Comparison of ENCODE assay signal across 8 mouse cellular contexts in the genomic region with DNA sequence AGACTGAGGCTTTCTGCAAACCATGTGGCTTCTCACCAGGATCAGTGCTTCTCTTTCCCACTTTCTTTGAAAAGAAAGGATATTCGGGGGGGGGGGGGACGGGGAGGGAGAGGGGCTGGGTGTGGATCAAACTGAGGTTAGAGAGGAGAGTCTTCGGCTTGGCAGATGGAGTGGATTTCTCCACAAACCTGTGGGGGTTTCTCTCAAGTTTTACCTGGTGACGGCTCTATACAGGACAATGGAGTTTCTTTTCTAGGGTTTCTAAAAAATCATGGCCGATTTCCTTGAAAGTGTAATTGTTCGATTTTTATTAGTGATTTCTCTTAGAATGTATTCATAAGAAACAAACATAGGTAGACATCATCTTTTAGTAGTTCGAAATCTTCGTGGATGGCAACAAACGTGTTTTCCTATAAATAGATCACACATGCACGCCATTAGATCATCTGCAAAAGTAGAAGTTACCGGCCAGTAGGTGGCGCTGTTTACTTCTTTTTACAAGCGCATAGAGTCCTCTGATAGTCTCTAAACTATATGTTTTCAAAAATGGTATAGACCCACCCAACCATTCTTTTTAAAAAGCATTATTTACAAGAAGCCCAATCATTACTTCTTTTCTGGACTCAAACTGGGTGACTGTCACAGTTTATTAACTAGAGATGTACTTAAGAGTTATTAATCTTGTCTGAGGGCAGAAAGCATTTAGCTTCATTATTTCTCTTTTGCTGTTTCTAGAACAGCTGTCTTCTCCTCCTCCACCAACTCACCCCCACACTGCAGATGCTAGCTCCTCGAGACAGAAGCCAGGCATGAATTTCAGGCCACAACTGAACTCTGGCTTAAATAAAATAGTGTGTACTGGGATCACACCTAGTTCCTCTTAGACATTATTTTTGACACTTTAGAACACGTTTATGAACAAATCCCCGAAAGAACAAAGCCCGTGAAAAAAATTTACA. TPM values are rescaled to one million over a fixed set of nuclear protein-coding genes. Genes with fewer than 3 reads are reported as not detected.
DNase-seq lines count a peak whose midpoint lies in the region; ATAC-seq and TF ChIP-seq lines count a peak whose summit lies in the region.

No protein-coding gene starts in this region.

- H3K36me3 ChIP-seq in kidney, embryonic 16.5 days (ENCODE audit: insufficient read depth, low read length): no peaks in the 10 kb centered on the region
- H3K36me3 ChIP-seq in hindbrain, postnatal 0 days (ENCODE audit: insufficient read depth, low read length): no peaks in the 10 kb centered on the region
- no peaks in the 10 kb centered on the region for H3K36me3 ChIP-seq in midbrain, embryonic 16.5 days (ENCODE audit: control insufficient read depth, insufficient read depth, low read length)
- no peaks in the 10 kb centered on the region for H3K36me3 ChIP-seq in stomach, embryonic 14.5 days (ENCODE audit: control insufficient read depth, insufficient read depth, low read length)

- H3K4me2 ChIP-seq in kidney, embryonic 16.5 days (replicated peaks; ENCODE audit: low read depth, low read length): no peak overlapping the region
- no peak overlapping the region for H3K4me2 ChIP-seq in hindbrain, postnatal 0 days (ENCODE audit: low read depth, low read length)
- no peak overlapping the region for H3K4me2 ChIP-seq in midbrain, embryonic 16.5 days (ENCODE audit: low read length)
- H3K4me2 ChIP-seq in stomach, embryonic 14.5 days (replicated peaks; ENCODE audit: low read depth, low read length): no peak overlapping the region

- H3K27ac ChIP-seq in kidney, embryonic 16.5 days (ENCODE audit: low read length): no peak overlapping the region
- H3K27ac ChIP-seq in hindbrain, postnatal 0 days: no peak overlapping the region
- 0 out of 2 replicates have a peak overlapping the region, but pooled peaks have one; percentile 31 for H3K27ac ChIP-seq in midbrain, embryonic 16.5 days (ENCODE audit: low read length)
- no peak overlapping the region for H3K27ac ChIP-seq in stomach, embryonic 14.5 days (ENCODE audit: low read length)

- TF ChIP-seq CTCF in hindbrain, postnatal 0 days (IDR thresholded peaks at IDR 0.05; ENCODE audit: low read depth): peak; percentile 80

- WGBS in kidney, embryonic 16.5 days: 30% methylated on average over 17 of the region's 17 CpGs
- WGBS in hindbrain, postnatal 0 days: 29% methylated on average over 17 of the region's 17 CpGs
- 19% methylated on average over 15 of the region's 17 CpGs for WGBS in midbrain, embryonic 16.5 days
- 24% methylated on average over 17 of the region's 17 CpGs for WGBS in stomach, embryonic 14.5 days

- H3K27me3 ChIP-seq in kidney, embryonic 16.5 days (ENCODE audit: insufficient read depth, low read length): no peaks in the 10 kb centered on the region
- no peaks in the 10 kb centered on the region for H3K27me3 ChIP-seq in hindbrain, postnatal 0 days (ENCODE audit: insufficient read depth, low read length)
- no peaks in the 10 kb centered on the region for H3K27me3 ChIP-seq in midbrain, embryonic 16.5 days (ENCODE audit: control insufficient read depth, insufficient read depth, low read depth, low read length)
- no peaks in the 10 kb centered on the region for H3K27me3 ChIP-seq in stomach, embryonic 14.5 days (ENCODE audit: control insufficient read depth, insufficient read depth, low read length)

- H3K4me1 ChIP-seq in kidney, embryonic 16.5 days (ENCODE audit: insufficient read depth, low read length): no peaks in the 10 kb centered on the region
- no peaks in the 10 kb centered on the region for H3K4me1 ChIP-seq in hindbrain, postnatal 0 days (ENCODE audit: insufficient read depth, low read length)
- peaks cover 4% of the 10 kb centered on the region; the same call in 1 of the 2 replicates for H3K4me1 ChIP-seq in midbrain, embryonic 16.5 days (ENCODE audit: control insufficient read depth, insufficient read depth, low read length)
- H3K4me1 ChIP-seq in stomach, embryonic 14.5 days (ENCODE audit: control insufficient read depth, insufficient read depth, low read length): no peaks in the 10 kb centered on the region

- DNase-seq in kidney, adult 18-20 months: peak; percentile 68
- peak; percentile 52 for DNase-seq in cerebellum, adult 9-11 months
- peak; percentile 74 to 76 for DNase-seq in frontal cortex, postnatal 25 days (ENCODE audit: low spot score in 2 of 2)
- peak; percentile 97 for DNase-seq in hindbrain, postnatal 0 days (ENCODE audit: low spot score)
- peak; percentile 86 to 94 for DNase-seq in left cerebral cortex, postnatal 14 days (ENCODE audit: low spot score in 2 of 2)

- no peaks in the 10 kb centered on the region for H3K9me3 ChIP-seq in kidney, embryonic 16.5 days (ENCODE audit: low read length)
- H3K9me3 ChIP-seq in hindbrain, postnatal 0 days (ENCODE audit: low read length): no peaks in the 10 kb centered on the region
- H3K9me3 ChIP-seq in midbrain, embryonic 16.5 days (replicated peaks; ENCODE audit: control insufficient read depth, low read length, poor library complexity, severe bottlenecking): no peaks in the 10 kb centered on the region
- H3K9me3 ChIP-seq in stomach, embryonic 14.5 days (ENCODE audit: control insufficient read depth, low read depth, low read length): no peaks in the 10 kb centered on the region

- H3K4me3 ChIP-seq in kidney, embryonic 16.5 days (ENCODE audit: low read length): no peak overlapping the region
- no peak overlapping the region for H3K4me3 ChIP-seq in hindbrain, postnatal 0 days (ENCODE audit: low read length)
- no peak overlapping the region for H3K4me3 ChIP-seq in midbrain, embryonic 16.5 days (ENCODE audit: low read depth, low read length)
- H3K4me3 ChIP-seq in stomach, embryonic 14.5 days (ENCODE audit: low read depth, low read length): no peak overlapping the region

- intact Hi-C loops in left cerebral cortex, postnatal 14 days (cut with DNase I): loop anchor here (2.0 to 5.0 kb wide), 4 partner anchors 701 to 1341 kb away; no protein-coding TSS in a partner anchor

- no peak for ATAC-seq in kidney, embryonic 16.5 days (ENCODE audit: low FRiP score, low TSS enrichment)
- peak; percentile 88 for ATAC-seq in hindbrain, postnatal 0 days
- ATAC-seq in midbrain, embryonic 16.5 days: peak; percentile 92
- ATAC-seq in stomach, embryonic 14.5 days (ENCODE audit: insufficient number of reproducible peaks, insufficient read depth, low FRiP score, low read depth): 0 out of 2 replicates have a peak, but pooled peaks have one; percentile 33

- no peak overlapping the region for H3K9ac ChIP-seq in kidney, embryonic 16.5 days (replicated peaks; ENCODE audit: low read length)
- H3K9ac ChIP-seq in hindbrain, postnatal 0 days (replicated peaks; ENCODE audit: low read length): no peak overlapping the region
- H3K9ac ChIP-seq in midbrain, embryonic 16.5 days (ENCODE audit: low read depth, low read length): no peak overlapping the region
- no peak overlapping the region for H3K9ac ChIP-seq in stomach, embryonic 14.5 days (replicated peaks; ENCODE audit: low read depth, low read length)

RNA-seq across cellular contexts. Expression of a gene that starts 15.0 kb away (rescaled TPM):
- 7.7 and 7.9 TPM in 2 replicates for polyA plus RNA-seq in kidney, embryonic 16.5 days (2015; fragmentation: Nextera tagmentation; extraction: Ambion mirVana)
- 42.7 and 43.5 TPM in 2 replicates for total RNA-seq in hindbrain, postnatal 0 days (2014; rRNA removed)
- polyA plus RNA-seq in hindbrain, postnatal 0 days (2015; fragmentation: Nextera tagmentation; extraction: Ambion mirVana): 29.1 and 30.7 TPM in 2 replicates
- 10 to 100 TPM; 50.6 to 51.7 TPM for total RNA-seq in left cerebral cortex, postnatal 14 days (2021)
- 42.4 and 42.8 TPM in 2 replicates for polyA plus RNA-seq in midbrain, embryonic 16.5 days (2015; fragmentation: Nextera tagmentation; extraction: Ambion mirVana)
- polyA plus RNA-seq in stomach, embryonic 14.5 days (2014; fragmentation: Nextera tagmentation; extraction: Ambion mirVana): 7.2 and 7.4 TPM in 2 replicates
